Mouse (Mus musculus) megakaryocyte, embryonic 14.5 days (primary cell): ENCODE measurements around the gene Rcsd1.

Experiments used
- FLI1 ChIP-seq: IDR thresholded peaks from 2 replicates; pipeline ENCODE4 v1.6.1; 2012; ENCODE audit warnings: low read length, inconsistent platforms, mixed read lengths
- GATA1 ChIP-seq: IDR thresholded peaks from 3 replicates; pipeline ENCODE4 v1.6.1; 2012; ENCODE audit warnings: mixed read lengths, low read length, inconsistent platforms, borderline replicate concordance

DNA sequence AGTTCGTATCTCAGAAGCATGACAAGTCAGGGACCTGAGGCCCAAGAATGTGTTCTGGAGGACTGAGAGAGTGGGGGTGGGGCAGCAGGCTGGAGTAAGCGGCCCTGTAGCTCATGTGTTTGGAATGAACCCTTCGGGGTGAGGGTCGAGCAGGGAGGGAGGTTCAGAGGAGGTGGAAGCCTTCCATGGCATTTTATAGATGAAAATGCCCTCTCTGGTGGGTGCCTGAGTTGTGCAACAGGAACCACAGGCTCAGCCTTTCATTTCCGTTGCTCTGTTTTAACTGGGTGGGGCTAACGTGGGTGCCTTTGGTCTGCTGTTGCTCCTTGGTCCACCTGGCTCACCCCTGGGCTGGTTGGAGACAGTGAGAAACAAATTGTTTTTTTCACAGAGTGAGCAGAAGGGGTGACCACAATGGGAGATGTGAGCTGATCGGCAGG is 9.2 kb downstream of the Rcsd1 start:
- no peak for TF ChIP-seq GATA1
- TF ChIP-seq FLI1 = no peak
